Mouse (Mus musculus) kidney, postnatal 0 days (tissue): ENCODE results near the gene Hadhb. TPM values are rescaled to one million over a fixed set of nuclear protein-coding genes. Genes with fewer than 3 reads are reported as not detected.

ENCODE experiments used
- ATAC-seq: fragments of 200-750 bp; cut with Nextera tagmentation; replicated peaks from 2 replicates; pipeline ENCODE4 v1.8.0; 2017; ENCODE audit warnings: low read depth, moderate number of reproducible peaks, moderate TSS enrichment, moderate library complexity; ENCODE audit not compliant: low FRiP score
- DNase-seq: peaks from one replicate; pipeline ENCODE4 v3.0.0-alpha.2; 2016; ENCODE audit warnings: low spot score
- H3K27ac ChIP-seq: fragments of 300-500 bp; sonication (generic); 2 replicates; pipeline ENCODE4 v1.5.1; 2014; ENCODE audit warnings: mild to moderate bottlenecking
- H3K27me3 ChIP-seq: fragments of 300-500 bp; sonication (generic); 2 replicates; pipeline ENCODE4 v1.6.1; 2014; ENCODE audit warnings: low read length, mixed read lengths; ENCODE audit not compliant: insufficient read depth
- H3K36me3 ChIP-seq: fragments of 300-500 bp; sonication (generic); 2 replicates; pipeline ENCODE4 v1.6.1; 2014; ENCODE audit warnings: low read length, mixed read lengths; ENCODE audit not compliant: insufficient read depth
- H3K4me1 ChIP-seq: fragments of 300-500 bp; sonication (generic); replicated peaks from 2 replicates; pipeline ENCODE4 v1.6.1; 2014; ENCODE audit warnings: antibody characterized with exemption, low read length, mixed read lengths; ENCODE audit not compliant: insufficient read depth
- H3K4me2 ChIP-seq: fragments of 300-500 bp; sonication (generic); 2 replicates; pipeline ENCODE4 v1.6.1; 2014; ENCODE audit warnings: mild to moderate bottlenecking, low read length, moderate library complexity, mixed read lengths
- H3K4me3 ChIP-seq: fragments of 300-500 bp; sonication (generic); replicated peaks from 2 replicates; pipeline ENCODE4 v1.5.1; 2014; ENCODE audit warnings: low read depth, low read length
- H3K9ac ChIP-seq: fragments of 300-500 bp; sonication (generic); 2 replicates; pipeline ENCODE4 v1.6.1; 2014; ENCODE audit warnings: low read depth, low read length
- H3K9me3 ChIP-seq: fragments of 300-500 bp; sonication (generic); replicated peaks from 2 replicates; pipeline ENCODE4 v1.6.1; 2016; ENCODE audit warnings: low read length, inconsistent platforms, mixed read lengths
- CTCF ChIP-seq: IDR thresholded peaks from 2 replicates; pipeline ENCODE4 v1.5.1; 2016; ENCODE audit warnings: antibody characterized with exemption, low read depth, mild to moderate bottlenecking, moderate library complexity
- WGBS: fragments of 180-500 bp; shearing (Covaris S2); extraction: QIAGEN DNeasy Blood & Tissue Kit; methylation state at CpG from one replicate; pipeline ENCODE4 v1.1.7; 2014; 5-methylcytosine and 5-hydroxymethylcytosine counted together
- polyA plus RNA-seq: library from polyadenylated mRNA; unstranded; fragments of >200 nt; fragmentation: Nextera tagmentation; extraction: Ambion mirVana; gene quantifications from 2 replicates; pipeline ENCODE4 v1.2.1, GENCODE M21; 2015

The Hadhb gene
- polyA plus RNA-seq, 1 experiment from 2014 or later, result 215 TPM

- H3K4me1 ChIP-seq, result no peaks in the 10 kb centered on the region
- H3K36me3 ChIP-seq, result peaks cover 5% of the 10 kb centered on the region; the same call in 1 of the 2 replicates
- H3K27ac ChIP-seq, result no peak overlapping the region
- H3K4me2 ChIP-seq, result no peak overlapping the region
- no peak for ATAC-seq
- no peak for DNase-seq
- H3K4me3 ChIP-seq, result no peak overlapping the region
- no peaks in the 10 kb centered on the region for H3K27me3 ChIP-seq
- H3K9me3 ChIP-seq, result no peaks in the 10 kb centered on the region
- H3K9ac ChIP-seq, result no peak overlapping the region
- WGBS, result 82% methylated on average over 1 of the region's 1 CpGs
- peak; percentile 52 for TF ChIP-seq CTCF
Observed at GRCm38 (mm10) chr5:30192452-30192851, 37.4 kb downstream of the Hadhb start.

GRCm38 (mm10) chr5:30195340-30195739 is 40.3 kb downstream of the Hadhb start:
- no peak overlapping the region for H3K27ac ChIP-seq
- no peak overlapping the region for H3K9ac ChIP-seq
- H3K36me3 ChIP-seq, result no peaks in the 10 kb centered on the region
- H3K27me3 ChIP-seq, result no peaks in the 10 kb centered on the region
- H3K4me1 ChIP-seq, result no peaks in the 10 kb centered on the region
- no peak for DNase-seq
- no peaks in the 10 kb centered on the region for H3K9me3 ChIP-seq
- H3K4me2 ChIP-seq, result no peak overlapping the region
- 91% methylated on average over 5 of the region's 5 CpGs for WGBS
- H3K4me3 ChIP-seq, result no peak overlapping the region
- no peak for TF ChIP-seq CTCF
- no peak for ATAC-seq

- ATAC-seq, result no peak; the same call in 1 of the 2 replicates
- Histone ChIP-seq H3K4me2 (no peak overlapping the region), H3K27ac (no peak overlapping the region), H3K27me3 (no peaks in the 10 kb centered on the region), H3K9ac (no peak overlapping the region), H3K9me3 (no peaks in the 10 kb centered on the region), H3K36me3 (no peaks in the 10 kb centered on the region), H3K4me1 (no peaks in the 10 kb centered on the region), H3K4me3 (no peak overlapping the region)
- DNase-seq, result no peak
- 69% methylated on average over 7 of the region's 7 CpGs for WGBS
- no peak for TF ChIP-seq CTCF
Observed at GRCm38 (mm10) chr5:30198257-30198656, 43.2 kb downstream of the Hadhb start.

GRCm38 (mm10) chr5:30201521-30201920 is 46.5 kb downstream of the Hadhb start:
- ATAC-seq, result peak; percentile 22; the same call in 1 of the 2 replicates
- Histone ChIP-seq H3K4me3 (no peak overlapping the region), H3K9me3 (no peaks in the 10 kb centered on the region), H3K27me3 (no peaks in the 10 kb centered on the region), H3K9ac (no peak overlapping the region), H3K27ac (no peak overlapping the region), H3K36me3 (no peaks in the 10 kb centered on the region), H3K4me2 (no peak overlapping the region), H3K4me1 (no peaks in the 10 kb centered on the region)
- WGBS, result 49% methylated on average over 5 of the region's 5 CpGs
- peak; percentile 77 for TF ChIP-seq CTCF
- DNase-seq, result peak; percentile 72

- ATAC-seq (no peak), DNase-seq (no peak)
- Histone ChIP-seq H3K27me3 (no peaks in the 10 kb centered on the region), H3K36me3 (no peaks in the 10 kb centered on the region), H3K27ac (no peak overlapping the region), H3K4me2 (no peak overlapping the region), H3K4me1 (no peaks in the 10 kb centered on the region), H3K9ac (no peak overlapping the region), H3K9me3 (no peaks in the 10 kb centered on the region), H3K4me3 (no peak overlapping the region)
- no peak for TF ChIP-seq CTCF
- WGBS, result 83% methylated on average over 7 of the region's 7 CpGs
Observed at GRCm38 (mm10) chr5:30202221-30202620, 47.2 kb downstream of the Hadhb start.

- no peak for TF ChIP-seq CTCF
- no peak overlapping the region for H3K4me3 ChIP-seq
- no peak for DNase-seq
- no peaks in the 10 kb centered on the region for H3K27me3 ChIP-seq
- H3K4me2 ChIP-seq, result no peak overlapping the region
- 83% methylated on average over 10 of the region's 10 CpGs for WGBS
- ATAC-seq, result no peak
- H3K27ac ChIP-seq, result no peak overlapping the region
- H3K36me3 ChIP-seq, result no peaks in the 10 kb centered on the region
- H3K4me1 ChIP-seq, result no peaks in the 10 kb centered on the region
- H3K9me3 ChIP-seq, result no peaks in the 10 kb centered on the region
- no peak overlapping the region for H3K9ac ChIP-seq
Observed at GRCm38 (mm10) chr5:30203216-30203885, 48.3 kb downstream of the Hadhb start.

- no peaks in the 10 kb centered on the region for H3K27me3 ChIP-seq
- TF ChIP-seq CTCF, result no peak
- no peaks in the 10 kb centered on the region for H3K4me1 ChIP-seq
- H3K4me2 ChIP-seq, result no peak overlapping the region
- 42% methylated on average over 1 of the region's 1 CpGs for WGBS
- no peak overlapping the region for H3K27ac ChIP-seq
- H3K36me3 ChIP-seq, result no peaks in the 10 kb centered on the region
- DNase-seq, result no peak
- H3K9me3 ChIP-seq, result no peaks in the 10 kb centered on the region
- no peak overlapping the region for H3K9ac ChIP-seq
- ATAC-seq, result no peak
- H3K4me3 ChIP-seq, result no peak overlapping the region
Observed at GRCm38 (mm10) chr5:30204441-30204840, 49.4 kb downstream of the Hadhb start.
